Mouse (Mus musculus): ENCODE results near the gene Tulp1. TPM values are rescaled to one million over a fixed set of nuclear protein-coding genes. Genes with fewer than 3 reads are reported as not detected.
"Not testable (repeated sequence)": the region's sequence is repeated elsewhere in the genome, so short reads cannot be mapped to it uniquely, and the experiment has no call there.

Tulp1 gene
- polyA plus RNA-seq, 1 experiment from 2014 or later: 3.0 TPM

DNA sequence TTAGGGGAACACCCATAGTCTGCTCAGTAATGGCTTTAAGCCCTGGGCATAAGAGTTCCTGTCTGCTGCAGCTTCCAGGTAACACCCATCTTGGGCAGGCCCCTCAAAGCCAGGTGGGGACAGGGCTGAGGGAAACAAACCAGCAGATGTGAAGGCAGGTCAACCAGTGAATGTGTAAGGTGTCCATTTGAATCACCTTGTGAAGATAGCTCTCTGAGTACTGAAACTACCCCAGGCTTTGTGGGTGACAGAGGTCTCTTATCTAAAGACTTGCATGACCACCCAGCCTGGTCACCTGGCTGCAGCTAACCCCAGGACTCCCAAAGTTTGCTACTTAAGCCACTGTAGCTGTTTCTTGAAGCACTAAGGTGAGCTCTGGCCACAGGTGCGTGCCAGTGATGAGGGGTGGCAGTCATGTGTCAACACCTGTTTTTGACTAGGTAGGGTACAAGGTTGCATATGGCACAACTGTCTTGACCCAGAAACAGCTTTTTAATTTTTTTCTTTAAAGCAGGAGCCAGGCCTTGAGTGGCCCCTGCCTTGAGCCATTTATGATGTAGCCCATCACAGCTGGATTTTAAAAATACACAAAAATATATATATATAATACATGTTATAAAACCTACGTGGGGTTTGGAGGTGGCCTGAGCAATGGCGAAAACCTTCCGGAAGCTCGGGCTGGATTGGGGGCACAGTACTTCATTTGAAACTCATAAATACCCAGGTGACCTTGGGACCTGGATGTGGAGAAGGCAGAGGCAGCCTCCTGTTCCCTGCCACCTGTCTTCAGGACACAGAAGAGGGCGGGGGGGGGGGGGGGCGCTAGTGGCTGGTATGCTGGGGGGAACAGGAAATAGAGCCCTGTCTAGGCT is 33.5 kb downstream of the Tulp1 start:
- Histone ChIP-seq H3K27ac (no peak overlapping the region), H3K4me1 (peaks cover 29% of the 10 kb centered on the region), H3K9me3 (no peaks in the 10 kb centered on the region), H3K27me3 (replicated peaks) (no peaks in the 10 kb centered on the region), H3K4me2 (replicated peaks) (no peak overlapping the region), H3K9ac (no peak overlapping the region), H3K4me3 (no peak overlapping the region), H3K36me3 (peaks cover 34% of the 10 kb centered on the region)
- 35% methylated on average over 5 of the region's 7 CpGs for WGBS
- no peak for ATAC-seq (ENCODE audit: low FRiP score, low read depth)

DNA sequence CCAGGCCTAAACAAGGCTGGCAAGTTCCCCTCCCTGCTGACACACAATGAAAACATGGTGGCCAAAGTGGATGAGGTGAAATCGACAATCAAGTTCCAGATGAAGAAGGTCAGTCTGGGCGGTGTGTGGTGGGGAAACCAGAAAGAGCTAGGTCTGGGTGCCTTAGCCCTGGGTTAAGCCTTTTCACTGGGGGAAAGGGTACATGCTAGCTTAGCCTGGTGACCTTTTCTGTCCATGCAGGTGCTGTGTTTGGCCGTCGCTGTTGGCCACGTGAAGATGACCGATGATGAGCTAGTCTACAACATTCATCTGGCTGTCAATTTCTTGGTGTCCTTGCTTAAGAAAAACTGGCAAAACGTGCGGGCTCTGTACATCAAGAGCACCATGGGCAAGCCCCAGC is 34.4 kb downstream of the Tulp1 start:
- H3K27ac ChIP-seq; H3K9ac ChIP-seq; ATAC-seq (ENCODE audit: low FRiP score, low read depth); H3K27me3 ChIP-seq (replicated peaks); H3K9me3 ChIP-seq; H3K4me2 ChIP-seq (replicated peaks); H3K4me3 ChIP-seq: not testable (repeated sequence)
- peaks cover 29% of the 10 kb centered on the region for H3K4me1 ChIP-seq
- H3K36me3 ChIP-seq: peaks cover 35% of the 10 kb centered on the region
- WGBS: 67% methylated on average over 8 of the region's 8 CpGs

DNA sequence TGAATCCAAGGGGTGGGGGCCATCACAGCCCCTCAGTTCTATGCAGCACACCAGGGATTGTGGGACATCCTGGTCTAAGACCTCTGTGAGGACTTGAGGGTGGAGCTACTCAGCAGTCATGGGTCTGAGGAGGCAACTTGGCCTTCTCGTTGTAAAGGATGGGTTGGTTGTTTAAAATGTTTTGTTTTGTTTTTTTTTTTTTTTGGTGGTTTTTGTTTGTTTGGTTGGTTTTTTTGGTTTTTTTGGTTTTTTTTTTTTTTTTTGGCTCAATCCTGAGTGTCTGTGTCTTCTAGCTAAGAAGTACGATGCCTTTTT is 34.8 kb downstream of the Tulp1 start:
- Histone ChIP-seq H3K4me1 (peaks cover 29% of the 10 kb centered on the region), H3K36me3 (peaks cover 37% of the 10 kb centered on the region), H3K9me3 (no peaks in the 10 kb centered on the region), H3K27me3 (replicated peaks) (no peaks in the 10 kb centered on the region), H3K4me3 (0 out of 2 replicates have a peak overlapping the region, but pooled peaks have one; percentile 94), H3K4me2 (replicated peaks) (peak overlapping the region; percentile 96), H3K9ac (peak overlapping the region; percentile 98; the same call in 1 of the 2 replicates), H3K27ac (no peak overlapping the region)
- no peak for ATAC-seq (ENCODE audit: low FRiP score, low read depth)
- WGBS: 60% methylated on average over 2 of the region's 2 CpGs

DNA sequence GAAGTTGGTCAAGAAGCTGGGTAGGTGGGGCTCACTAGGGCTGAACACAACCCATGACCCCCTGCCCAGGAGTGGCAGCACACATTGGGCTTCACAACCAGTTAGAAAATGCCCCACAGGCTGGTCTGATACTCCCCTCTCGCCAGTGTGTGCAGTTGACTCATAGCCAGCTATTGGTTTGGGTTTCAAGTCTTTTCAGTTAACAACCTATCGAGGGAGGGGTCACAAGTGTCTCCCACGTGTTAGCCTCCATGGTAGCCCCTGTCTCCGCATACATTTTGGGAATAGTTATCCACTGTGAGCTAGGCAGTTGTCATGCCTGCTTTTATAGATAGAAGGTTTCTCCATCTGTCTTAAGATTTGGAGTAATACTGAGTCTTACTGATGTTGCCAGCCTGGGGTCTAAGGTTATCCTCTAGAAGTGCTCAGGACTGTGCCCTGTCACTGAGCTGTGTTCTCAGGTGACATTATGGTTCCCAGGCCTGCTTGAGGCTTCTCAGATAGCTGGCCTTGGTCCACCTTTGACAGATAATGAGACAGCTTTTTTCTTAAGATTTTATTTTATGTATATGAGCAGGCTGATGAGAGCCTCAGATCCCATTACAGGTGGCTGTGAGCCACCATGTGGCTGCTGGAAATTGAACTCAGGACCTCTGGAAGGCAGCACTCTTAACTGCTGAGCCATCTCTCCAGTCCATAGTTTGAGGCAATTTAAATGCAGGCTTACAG is 35.4 kb downstream of the Tulp1 start:
- Histone ChIP-seq H3K4me3 (peak overlapping the region; percentile 94), H3K9ac (peak overlapping the region; percentile 98), H3K27me3 (replicated peaks) (no peaks in the 10 kb centered on the region), H3K27ac (no peak overlapping the region), H3K4me2 (replicated peaks) (peak overlapping the region; percentile 96), H3K36me3 (peaks cover 36% of the 10 kb centered on the region), H3K9me3 (no peaks in the 10 kb centered on the region), H3K4me1 (peaks cover 29% of the 10 kb centered on the region)
- 5% methylated on average over 4 of the region's 4 CpGs for WGBS
- ATAC-seq (ENCODE audit: low FRiP score, low read depth): no peak

DNA sequence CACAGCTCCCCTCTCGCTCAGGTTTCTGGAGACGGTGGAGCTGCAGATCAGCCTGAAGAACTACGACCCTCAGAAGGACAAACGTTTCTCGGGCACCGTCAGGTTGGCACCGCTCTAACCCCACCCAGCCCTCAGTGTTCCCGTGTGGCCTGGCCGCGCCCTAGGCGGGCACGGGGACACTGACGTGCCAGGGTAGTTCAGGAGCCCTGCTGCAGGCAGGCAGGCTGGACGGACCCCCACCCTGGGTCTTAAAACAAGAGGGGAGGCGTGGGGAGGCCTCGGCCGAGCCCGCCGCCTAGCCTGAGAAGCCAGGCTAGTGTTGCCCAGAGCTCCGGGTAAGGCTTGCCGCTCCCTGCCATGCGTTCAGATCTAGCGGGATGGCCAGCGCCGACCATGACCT is 36.1 kb downstream of the Tulp1 start:
- peak; percentile 30 for ATAC-seq (ENCODE audit: low FRiP score, low read depth)
- peak overlapping the region; percentile 98 for H3K9ac ChIP-seq

DNA sequence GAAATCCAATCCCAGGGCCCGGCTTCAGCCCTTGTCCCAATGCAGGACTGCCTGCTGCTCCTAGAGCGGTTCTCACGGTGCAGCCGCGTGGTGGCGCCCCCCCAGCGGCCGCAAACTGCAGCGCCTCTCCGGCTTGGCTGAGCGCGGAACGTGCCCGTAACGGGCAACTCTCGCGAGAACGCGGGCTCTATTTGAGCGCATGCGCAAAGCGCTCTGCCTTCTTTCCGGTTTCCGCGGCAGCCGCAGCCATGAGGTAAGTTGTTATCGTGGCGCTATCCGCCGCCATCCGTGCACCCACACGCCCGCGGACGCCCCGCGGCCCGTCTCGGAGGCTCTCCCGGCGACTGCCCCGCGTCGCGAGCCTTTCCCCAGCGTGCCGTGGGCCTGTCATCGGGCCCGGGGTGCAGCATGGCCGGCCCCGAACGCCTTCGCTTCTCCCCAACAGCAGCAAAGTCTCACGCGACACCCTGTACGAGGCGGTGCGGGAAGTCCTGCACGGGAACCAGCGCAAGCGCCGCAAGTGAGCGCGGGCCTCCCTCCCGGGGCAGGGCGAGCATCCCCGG is 36.6 kb downstream of the Tulp1 start, which contains the start of gene Rpl10a:
Gene Rpl10a, plus strand, starts transcription at position 106 of the 563 bp plus-strand sequence.
- H3K4me1 ChIP-seq: peaks cover 27% of the 10 kb centered on the region
- WGBS: under 1% methylated on average over 67 of the region's 67 CpGs
- peak within 1 kb of the TSS; percentile 96 for H3K4me2 ChIP-seq (replicated peaks)
- peak; percentile 89 for ATAC-seq (ENCODE audit: low FRiP score, low read depth)
- H3K9ac ChIP-seq: peak within 1 kb of the TSS; percentile 98
- peak within 1 kb of the TSS; percentile 86 for H3K27ac ChIP-seq
- H3K36me3 ChIP-seq: peaks cover 40% of the 10 kb centered on the region
- H3K9me3 ChIP-seq: no peaks in the 10 kb centered on the region
- H3K4me3 ChIP-seq: peak within 1 kb of the TSS; percentile 94
- H3K27me3 ChIP-seq (replicated peaks): no peaks in the 10 kb centered on the region

More for the DNA sequence above, 36.1 kb downstream of the Tulp1 start:
- WGBS: under 1% methylated on average over 25 of the region's 25 CpGs
- H3K36me3 ChIP-seq: peaks cover 40% of the 10 kb centered on the region
- peak overlapping the region; percentile 94 for H3K4me3 ChIP-seq
- H3K4me1 ChIP-seq: peaks cover 29% of the 10 kb centered on the region
- peak overlapping the region; percentile 86 for H3K27ac ChIP-seq
- peak overlapping the region; percentile 96 for H3K4me2 ChIP-seq (replicated peaks)
- H3K27me3 ChIP-seq (replicated peaks): no peaks in the 10 kb centered on the region
- H3K9me3 ChIP-seq: no peaks in the 10 kb centered on the region

DNA sequence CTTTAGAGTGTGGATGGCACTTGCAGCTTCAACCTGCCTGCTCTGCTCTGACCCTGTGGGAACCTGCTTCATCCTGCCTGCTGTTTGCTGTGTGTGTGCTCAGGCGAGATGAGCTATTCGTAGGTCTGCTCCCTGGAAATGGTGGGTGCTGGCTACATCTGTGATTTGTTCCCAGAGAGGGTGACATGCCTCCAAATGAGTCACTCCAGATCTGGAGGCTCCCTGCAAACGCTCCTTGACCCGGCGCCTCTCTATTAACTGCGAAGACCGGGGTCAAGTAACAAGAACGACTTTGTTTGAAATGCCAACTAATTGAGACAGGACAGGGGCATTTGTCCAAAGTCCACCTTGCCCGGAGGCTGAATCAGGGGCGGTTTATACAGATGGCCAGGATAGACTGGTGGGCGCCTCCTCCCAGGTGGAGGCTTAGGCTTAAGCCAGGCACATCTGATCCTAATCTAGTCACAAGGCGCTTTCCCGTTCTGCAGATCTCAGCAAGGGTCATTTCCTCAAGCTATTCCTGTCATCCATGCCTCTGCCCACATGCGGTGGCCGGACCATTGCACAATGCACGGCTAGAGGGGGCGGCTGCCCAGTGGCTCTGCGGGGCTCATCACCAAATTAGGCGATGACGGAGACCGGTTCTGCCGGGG is 37.2 kb downstream of the Tulp1 start:
- H3K27ac ChIP-seq: peak overlapping the region; percentile 86
- no peaks in the 10 kb centered on the region for H3K27me3 ChIP-seq (replicated peaks)
- WGBS: 9% methylated on average over 22 of the region's 22 CpGs
- ATAC-seq (ENCODE audit: low FRiP score, low read depth): peak; percentile 35
- peaks cover 20% of the 10 kb centered on the region for H3K4me1 ChIP-seq
- peaks cover 36% of the 10 kb centered on the region for H3K36me3 ChIP-seq
- H3K4me2 ChIP-seq (replicated peaks): peak overlapping the region; percentile 96
- peak overlapping the region; percentile 52 for H3K9ac ChIP-seq
- H3K9me3 ChIP-seq: no peaks in the 10 kb centered on the region
- H3K4me3 ChIP-seq: peak overlapping the region; percentile 94

DNA sequence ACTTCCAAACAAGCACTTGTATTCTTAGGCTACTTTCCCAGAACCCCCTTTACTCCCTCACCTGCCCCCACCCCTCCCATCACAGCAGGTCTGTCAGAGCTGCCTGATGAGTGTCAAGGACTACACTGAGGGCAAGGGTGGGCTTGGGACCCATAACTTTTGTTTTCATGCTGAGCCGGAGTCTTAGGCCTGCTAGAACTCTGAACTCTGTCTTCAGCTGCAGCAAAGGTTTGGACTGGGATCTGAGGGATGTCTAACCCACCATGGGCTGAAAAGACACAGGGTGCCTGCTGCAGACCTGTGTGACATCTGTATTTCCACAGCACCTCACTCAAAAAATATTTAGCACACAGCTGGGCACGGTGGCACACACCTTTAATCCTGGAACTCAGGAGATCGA is 38.1 kb downstream of the Tulp1 start:
- no peak for ATAC-seq (ENCODE audit: low FRiP score, low read depth)
- Histone ChIP-seq H3K27me3 (replicated peaks) (no peaks in the 10 kb centered on the region), H3K4me3 (no peak overlapping the region), H3K9ac (no peak overlapping the region), H3K36me3 (peaks cover 30% of the 10 kb centered on the region), H3K4me1 (peaks cover 20% of the 10 kb centered on the region), H3K4me2 (replicated peaks) (no peak overlapping the region), H3K9me3 (no peaks in the 10 kb centered on the region), H3K27ac (no peak overlapping the region)
- 86% methylated on average over 3 of the region's 3 CpGs for WGBS

DNA sequence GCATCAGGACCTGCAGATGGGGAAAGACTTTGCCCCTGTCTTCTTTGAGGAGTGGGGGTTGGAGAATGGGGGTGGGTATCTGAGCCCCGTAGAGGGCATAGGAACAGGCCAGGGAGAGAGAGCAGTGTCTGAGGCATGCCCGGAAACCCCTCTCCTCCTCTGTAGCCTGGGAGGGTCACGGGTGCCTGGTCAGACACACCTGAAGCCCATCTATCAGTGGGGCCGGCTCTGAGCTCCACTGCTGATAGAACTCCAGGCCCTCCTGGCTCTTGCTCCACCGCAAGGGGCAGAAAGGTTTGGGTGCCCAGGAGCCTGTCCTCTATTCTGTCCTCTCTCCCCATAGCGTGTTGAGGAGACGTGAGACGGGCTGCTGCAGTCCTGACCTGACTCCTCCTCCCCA is 39.3 kb downstream of the Tulp1 start:
- Histone ChIP-seq H3K9ac (no peak overlapping the region), H3K36me3 (peaks cover 26% of the 10 kb centered on the region)
- 87% methylated on average over 8 of the region's 8 CpGs for WGBS

DNA sequence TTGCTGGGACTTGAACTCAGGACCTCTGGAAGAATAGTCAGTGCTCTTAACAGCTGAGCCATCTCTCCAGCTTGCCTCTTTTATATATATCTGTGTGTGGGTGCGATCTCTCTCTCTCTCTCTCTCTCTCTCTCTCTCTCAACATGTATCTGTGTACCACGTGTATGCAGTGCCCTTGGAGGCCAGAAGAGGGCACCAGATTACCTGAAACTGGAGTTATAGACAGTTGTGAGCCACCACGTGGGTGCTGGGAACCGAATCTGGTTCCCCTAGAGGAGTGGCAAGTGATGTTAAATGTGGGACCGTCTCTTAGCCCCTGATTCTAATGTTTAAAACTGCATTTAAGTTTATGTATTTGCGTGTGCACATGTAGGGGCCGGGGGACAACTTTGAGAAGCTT is 40.6 kb downstream of the Tulp1 start:
- peaks cover 19% of the 10 kb centered on the region for H3K36me3 ChIP-seq
- not testable (repeated sequence) for H3K9me3 ChIP-seq

More for the DNA sequence above, 39.3 kb downstream of the Tulp1 start:
- H3K27ac ChIP-seq: no peak overlapping the region
- peaks cover 20% of the 10 kb centered on the region for H3K4me1 ChIP-seq
- no peaks in the 10 kb centered on the region for H3K27me3 ChIP-seq (replicated peaks)
- no peak for ATAC-seq (ENCODE audit: low FRiP score, low read depth)
- no peak overlapping the region for H3K4me2 ChIP-seq (replicated peaks)
- no peak overlapping the region for H3K4me3 ChIP-seq
- H3K9me3 ChIP-seq: no peaks in the 10 kb centered on the region

DNA sequence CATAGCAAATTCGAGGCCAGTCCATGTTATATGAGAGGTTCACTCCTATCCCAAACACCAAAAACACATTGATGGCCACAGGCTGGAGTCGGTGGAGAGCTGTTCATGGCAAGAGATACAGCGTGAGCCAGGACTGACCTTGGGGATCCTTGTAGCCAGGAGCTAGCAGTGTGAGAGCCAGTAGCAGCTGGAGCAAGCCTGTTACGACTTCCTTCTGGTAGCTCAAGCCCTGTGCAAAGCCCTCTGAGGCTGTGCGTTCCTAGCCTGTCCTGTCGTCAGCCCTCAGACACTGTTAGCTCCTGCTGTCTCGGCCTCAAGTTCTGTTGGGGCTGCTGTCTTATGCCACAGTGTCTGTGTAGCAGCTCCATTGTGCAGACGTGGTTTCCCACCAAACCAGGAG is 41.2 kb downstream of the Tulp1 start:
- ATAC-seq (ENCODE audit: low FRiP score, low read depth): no peak
- H3K4me1 ChIP-seq: peaks cover 7% of the 10 kb centered on the region; the same call in 1 of the 2 replicates
- no peak overlapping the region for H3K4me2 ChIP-seq (replicated peaks)
- no peak overlapping the region for H3K9ac ChIP-seq
- H3K27ac ChIP-seq: no peak overlapping the region
- 92% methylated on average over 8 of the region's 8 CpGs for WGBS
- H3K4me3 ChIP-seq: no peak overlapping the region
- H3K36me3 ChIP-seq: peaks cover 21% of the 10 kb centered on the region
- H3K9me3 ChIP-seq: no peaks in the 10 kb centered on the region
- no peaks in the 10 kb centered on the region for H3K27me3 ChIP-seq (replicated peaks)

More for the DNA sequence above, 40.6 kb downstream of the Tulp1 start:
- not testable (repeated sequence) for H3K4me2 ChIP-seq (replicated peaks); H3K27me3 ChIP-seq (replicated peaks); H3K27ac ChIP-seq; H3K9ac ChIP-seq; ATAC-seq (ENCODE audit: low FRiP score, low read depth); H3K4me3 ChIP-seq
- 89% methylated on average over 7 of the region's 7 CpGs for WGBS
- peaks cover 12% of the 10 kb centered on the region for H3K4me1 ChIP-seq

DNA sequence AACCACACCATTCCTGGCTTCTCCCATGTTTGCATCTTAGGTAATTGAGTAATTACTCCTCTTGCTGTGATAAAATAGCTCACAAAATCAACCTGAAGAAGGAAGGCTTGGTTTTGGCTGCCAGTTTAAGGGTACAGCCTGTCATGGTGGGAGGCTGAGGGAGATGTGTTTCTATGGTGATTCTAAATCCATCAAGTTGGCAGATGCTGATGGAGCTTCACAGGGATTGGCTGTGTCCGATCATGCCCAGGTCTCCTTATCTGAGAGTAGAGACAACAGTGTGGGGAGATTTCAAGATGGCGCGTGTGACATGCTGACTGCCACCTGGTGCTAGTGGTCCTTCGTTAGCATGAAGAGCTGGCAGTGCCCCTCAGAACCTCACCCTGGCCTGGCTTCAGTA is 43.3 kb downstream of the Tulp1 start:
- no peak overlapping the region for H3K9ac ChIP-seq
- H3K4me1 ChIP-seq: no peaks in the 10 kb centered on the region
- peaks cover 39% of the 10 kb centered on the region for H3K36me3 ChIP-seq
- H3K4me3 ChIP-seq: no peak overlapping the region
- no peak for ATAC-seq (ENCODE audit: low FRiP score, low read depth)
- H3K27me3 ChIP-seq (replicated peaks): no peaks in the 10 kb centered on the region
- 92% methylated on average over 4 of the region's 4 CpGs for WGBS
- H3K9me3 ChIP-seq: no peaks in the 10 kb centered on the region
- no peak overlapping the region for H3K27ac ChIP-seq
- no peak overlapping the region for H3K4me2 ChIP-seq (replicated peaks)
